Mouse (Mus musculus) ES-E14 (cell line): ENCODE results near the gene Creld2. TPM values are rescaled to one million over a fixed set of nuclear protein-coding genes. Genes with fewer than 3 reads are reported as not detected.

ENCODE experiments used
- DNase-seq: peaks from one replicate; pipeline ENCODE4 v3.0.0-alpha.2; 2013; ENCODE audit warnings: low read depth, low spot score
- H3K27ac ChIP-seq: 2 replicates; pipeline ENCODE4 v1.5.1; 2012; ENCODE audit warnings: low read depth, mild to moderate bottlenecking, low read length, moderate library complexity, mixed read lengths; ENCODE audit not compliant: poor library complexity, insufficient read depth, severe bottlenecking
- H3K36me3 ChIP-seq: 2 replicates; pipeline ENCODE4 v1.6.1; 2012; ENCODE audit warnings: mild to moderate bottlenecking, low read length, moderate library complexity, mixed read lengths; ENCODE audit not compliant: control insufficient read depth, poor library complexity, insufficient read depth, severe bottlenecking
- H3K4me1 ChIP-seq, 2 experiments: fragments of 150-350 bp in 1 of 2; sonication (generic) in 1 of 2; 2 replicates each; pipeline ENCODE4 v1.6.1; 2012; ENCODE audit warnings: low read length in 2 of 2, mild to moderate bottlenecking in 1 of 2, mixed read lengths in 1 of 2; ENCODE audit not compliant: control insufficient read depth in 2 of 2, insufficient read depth in 2 of 2, poor library complexity in 1 of 2
- H3K4me3 ChIP-seq, 2 experiments: fragments of 150-350 bp in 1 of 2; sonication (generic) in 1 of 2; 2 replicates each; pipeline ENCODE4 v1.5.1; 2012; ENCODE audit warnings: low read length in 2 of 2, low read depth in 1 of 2, mild to moderate bottlenecking in 1 of 2, mixed read lengths in 1 of 2; ENCODE audit not compliant: insufficient read depth in 1 of 2, poor library complexity in 1 of 2, severe bottlenecking in 1 of 2
- H3K9ac ChIP-seq: 2 replicates; pipeline ENCODE4 v1.6.1; 2012; ENCODE audit warnings: low read depth, mild to moderate bottlenecking, low read length, mixed read lengths; ENCODE audit not compliant: poor library complexity, insufficient read depth, severe bottlenecking
- H3K9me3 ChIP-seq: fragments of 150-350 bp; sonication (generic); 2 replicates; pipeline ENCODE4 v1.6.1; 2012; ENCODE audit warnings: low read depth, mild to moderate bottlenecking, low read length; ENCODE audit not compliant: control insufficient read depth, insufficient read depth
- CHD2 ChIP-seq: IDR thresholded peaks from 2 replicates; pipeline ENCODE4 v1.6.1; 2014; ENCODE audit warnings: mild to moderate bottlenecking, low read depth, low read length, inconsistent platforms
- HCFC1 ChIP-seq: IDR thresholded peaks from 2 replicates; pipeline ENCODE4 v1.6.1; 2012; ENCODE audit warnings: low read length, inconsistent platforms, borderline replicate concordance; ENCODE audit not compliant: insufficient read depth
- MAFK ChIP-seq: IDR thresholded peaks from 2 replicates; pipeline ENCODE4 v1.6.1; 2014; ENCODE audit warnings: mild to moderate bottlenecking, low read depth, low read length, inconsistent platforms; ENCODE audit not compliant: insufficient read depth
- ZC3H11A ChIP-seq: IDR thresholded peaks from 2 replicates; pipeline ENCODE4 v1.6.1; 2012; ENCODE audit warnings: low read depth, mild to moderate bottlenecking, inconsistent platforms, low read length, borderline replicate concordance
- ZNF384 ChIP-seq: IDR thresholded peaks from 2 replicates; pipeline ENCODE4 v1.6.1; 2012; ENCODE audit warnings: low read depth, low read length, inconsistent platforms
- in situ Hi-C, 2 experiments: fragments of 600-800 bp; cut with MboI; formaldehyde crosslinking; loops; one replicate each; pipeline ENCODE4 v1.15.1; 2025; ENCODE audit warnings: low sequenced_read_pairs in 2 of 2, inconsistent platforms in 1 of 2; ENCODE audit not compliant: unreplicated experiment in 2 of 2
- total RNA-seq: library from RNA; depleted of rRNA; stranded (reverse); fragments of 300-350 nt; gene quantifications from 2 replicates; pipeline ENCODE4 v1.2.3, GENCODE M21; 2012

The Creld2 gene
- total RNA-seq, 1 experiment = 328 TPM

GRCm38 (mm10) chr15:88855896-88856417 lies 36.5 kb downstream of the Creld2 start:
- peaks cover 12 to 47% of the 10 kb centered on the region in 2 experiments; a peak in 2 of 4 replicates for H3K4me1 ChIP-seq
- no peak overlapping the region for H3K4me3 ChIP-seq
- no peak overlapping the region for H3K9ac ChIP-seq
- no peak for DNase-seq
- H3K27ac ChIP-seq = no peak overlapping the region
- H3K36me3 ChIP-seq = no peaks in the 10 kb centered on the region
- in situ Hi-C loops = no loop called here
- no peak for TF ChIP-seq CHD2
- no peak for TF ChIP-seq HCFC1
- no peak for TF ChIP-seq MAFK
- no peak for TF ChIP-seq ZC3H11A
- TF ChIP-seq ZNF384 = no peak
- H3K9me3 ChIP-seq = no peaks in the 10 kb centered on the region

DNA sequence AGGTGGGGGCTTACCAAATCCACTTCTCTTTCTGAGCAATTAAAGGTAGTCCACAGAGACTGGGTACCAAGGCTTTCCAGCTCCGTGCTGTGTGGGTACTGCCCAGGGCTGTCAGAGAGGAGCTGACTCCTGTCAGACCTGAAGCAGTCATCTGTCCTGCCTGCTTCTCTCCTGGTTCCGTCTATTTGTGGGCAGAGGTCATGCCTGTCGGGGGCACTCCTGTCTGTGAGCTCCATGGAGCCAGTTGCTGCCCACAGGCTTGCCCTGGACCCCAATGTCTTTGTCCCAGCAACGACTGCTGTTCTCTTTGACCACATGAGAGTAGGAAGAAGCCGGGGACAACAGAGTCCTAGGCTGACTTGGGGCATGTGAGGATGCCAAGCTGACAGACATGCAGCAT lies 37.2 kb downstream of the Creld2 start:
- Histone ChIP-seq H3K4me3 (no peak overlapping the region), H3K9ac (no peak overlapping the region), H3K4me1 (peaks cover 15 to 42% of the 10 kb centered on the region in 2 experiments; a peak in 3 of 4 replicates), H3K36me3 (no peaks in the 10 kb centered on the region), H3K9me3 (no peaks in the 10 kb centered on the region), H3K27ac (no peak overlapping the region)
- DNase-seq = no peak
- TF ChIP-seq ZC3H11A = no peak
- TF ChIP-seq HCFC1 = no peak
- TF ChIP-seq ZNF384 = no peak
- TF ChIP-seq CHD2 = no peak
- TF ChIP-seq MAFK = no peak
- in situ Hi-C loops = no loop called here

DNA sequence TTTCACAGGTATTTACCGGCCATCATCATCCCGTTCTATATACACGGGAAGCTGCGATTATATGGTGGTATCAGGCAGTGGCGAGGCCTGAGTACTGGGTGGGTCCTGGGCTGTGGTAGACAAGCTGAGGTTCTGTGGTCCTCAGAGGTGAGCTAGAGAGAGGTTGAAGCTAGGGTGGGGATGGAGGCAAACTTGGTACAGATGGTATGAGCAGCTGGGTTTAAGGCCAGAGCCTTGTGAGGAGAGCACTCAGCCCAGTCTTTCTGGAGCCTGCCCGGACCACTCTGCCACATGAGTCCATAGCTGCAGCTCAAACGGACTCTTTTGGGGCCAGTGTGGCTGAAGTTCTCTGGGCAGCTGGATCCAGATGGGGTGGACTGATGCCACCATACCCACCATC lies 37.9 kb downstream of the Creld2 start:
- no peak for DNase-seq
- no peak overlapping the region for H3K27ac ChIP-seq
- no peaks in the 10 kb centered on the region for H3K9me3 ChIP-seq
- no peaks in the 10 kb centered on the region for H3K36me3 ChIP-seq
- in situ Hi-C loops = no loop called here
- no peak overlapping the region for H3K9ac ChIP-seq
- TF ChIP-seq ZC3H11A = no peak
- no peak for TF ChIP-seq CHD2
- H3K4me1 ChIP-seq = peaks cover 15 to 37% of the 10 kb centered on the region in 2 experiments; a peak in 3 of 4 replicates
- no peak overlapping the region for H3K4me3 ChIP-seq

- Histone ChIP-seq H3K36me3 (peaks cover 4% of the 10 kb centered on the region; the same call in 1 of the 2 replicates), H3K9me3 (no peaks in the 10 kb centered on the region), H3K27ac (no peak overlapping the region), H3K4me3 (no peak overlapping the region), H3K4me1 (peaks cover 15 to 37% of the 10 kb centered on the region in 2 experiments; a peak in 3 of 4 replicates), H3K9ac (no peak overlapping the region)
- in situ Hi-C loops = no loop called here
- TF ChIP-seq CHD2 (no peak), ZNF384 (no peak), MAFK (no peak), HCFC1 (no peak)
- DNase-seq = no peak
These were observed 38.7 kb downstream of the Creld2 start for GRCm38 (mm10) chr15:88858141-88858541.

GRCm38 (mm10) chr15:88858707-88859106 lies 39.3 kb downstream of the Creld2 start:
- Histone ChIP-seq H3K27ac (no peak overlapping the region), H3K9me3 (no peaks in the 10 kb centered on the region), H3K4me3 (no peak overlapping the region), H3K36me3 (peaks cover 10% of the 10 kb centered on the region), H3K4me1 (peaks cover 10 to 34% of the 10 kb centered on the region in 2 experiments; a peak in 3 of 4 replicates), H3K9ac (no peak overlapping the region)
- no peak for TF ChIP-seq HCFC1
- no peak for TF ChIP-seq MAFK
- no peak for TF ChIP-seq ZC3H11A
- no peak for TF ChIP-seq ZNF384
- TF ChIP-seq CHD2 = no peak
- in situ Hi-C loops = no loop called here
- no peak for DNase-seq
